Mouse (Mus musculus) neural tube, embryonic 12.5 days (tissue): ENCODE measurements around the gene Imp4. TPM values are rescaled to one million over a fixed set of nuclear protein-coding genes. Genes with fewer than 3 reads are reported as not detected.

Experiments used
- ATAC-seq: fragments of 200-750 bp; cut with Nextera tagmentation; 2 replicates; pipeline ENCODE4 v1.8.0; 2017; ENCODE audit warnings: low read depth, mild to moderate bottlenecking, moderate TSS enrichment, moderate library complexity; ENCODE audit not compliant: low FRiP score
- H3K27ac ChIP-seq: fragments of 300-500 bp; sonication (generic); 2 replicates; pipeline ENCODE4 v1.5.1; 2016
- H3K27me3 ChIP-seq: fragments of 300-500 bp; sonication (generic); replicated peaks from 2 replicates; pipeline ENCODE4 v1.6.1; 2016; ENCODE audit warnings: mild to moderate bottlenecking
- H3K36me3 ChIP-seq: fragments of 300-500 bp; sonication (generic); 2 replicates; pipeline ENCODE4 v1.6.1; 2016; ENCODE audit warnings: mild to moderate bottlenecking
- H3K4me1 ChIP-seq: fragments of 300-500 bp; sonication (generic); 2 replicates; pipeline ENCODE4 v1.6.1; 2016
- H3K4me2 ChIP-seq: fragments of 300-500 bp; sonication (generic); replicated peaks from 2 replicates; pipeline ENCODE4 v1.6.1; 2016; ENCODE audit warnings: mild to moderate bottlenecking
- H3K4me3 ChIP-seq: fragments of 300-500 bp; sonication (generic); 2 replicates; pipeline ENCODE4 v1.5.1; 2016
- H3K9ac ChIP-seq: fragments of 300-500 bp; sonication (generic); 2 replicates; pipeline ENCODE4 v1.6.1; 2016; ENCODE audit warnings: mild to moderate bottlenecking
- H3K9me3 ChIP-seq: fragments of 300-500 bp; sonication (generic); 2 replicates; pipeline ENCODE4 v1.6.1; 2016; ENCODE audit warnings: mild to moderate bottlenecking
- WGBS: fragments of 180-500 bp; shearing (Covaris S2); methylation state at CpG from one replicate; pipeline ENCODE4 v1.1.7; 2016; 5-methylcytosine and 5-hydroxymethylcytosine counted together
- polyA plus RNA-seq: library from polyadenylated mRNA; unstranded; fragments of >200 nt; fragmentation: Nextera tagmentation; extraction: Ambion mirVana; gene quantifications from 2 replicates; pipeline ENCODE4 v1.2.1, GENCODE M21; 2016

Imp4 gene
- polyA plus RNA-seq, result 77.3 and 80.3 TPM in 2 replicates

DNA sequence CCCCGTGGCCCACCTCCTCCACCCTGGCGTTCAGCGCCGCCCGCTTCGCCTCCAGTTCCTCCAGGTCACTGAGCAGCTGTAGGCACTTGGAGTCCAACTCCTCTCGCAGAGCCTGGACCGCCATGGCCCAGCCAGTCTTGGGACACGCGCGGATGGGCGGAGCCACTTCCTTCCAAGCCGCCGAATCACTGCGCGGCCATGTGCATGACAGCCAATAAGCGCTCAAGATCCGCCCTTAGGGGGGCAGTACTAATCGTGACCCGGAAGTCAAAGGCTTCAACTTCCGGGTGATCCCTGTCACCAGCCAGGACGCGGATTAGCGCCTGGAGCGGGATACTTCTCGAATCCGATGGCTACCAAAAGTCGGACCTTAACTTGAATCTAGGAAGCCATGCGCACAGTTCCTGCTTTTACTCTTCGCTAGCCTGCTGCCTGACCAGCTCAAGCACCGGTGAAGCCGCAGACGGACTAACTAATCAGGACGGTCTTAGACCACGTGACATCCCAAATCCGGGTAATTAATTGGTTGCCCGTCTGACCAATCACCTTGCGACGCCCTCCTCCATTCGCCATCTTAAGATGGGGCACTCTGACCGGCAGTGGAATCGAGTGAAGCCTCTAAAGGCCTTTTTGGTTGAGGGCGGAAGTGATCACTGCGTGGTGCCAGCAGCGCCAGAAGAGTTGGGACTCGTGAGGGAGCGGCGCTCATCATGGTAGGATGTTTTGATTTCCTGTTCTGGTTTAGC, at the start of gene Imp4, which contains the start of gene Ccdc115:
TSS of gene Imp4 (plus strand) at position 637 of the 746 bp plus-strand sequence.
TSS of gene Ccdc115 (minus strand) at position 458 of the 746 bp plus-strand sequence.
- WGBS, result under 1% methylated on average over 48 of the region's 48 CpGs
- peak within 1 kb of the TSS; percentile 58 for H3K9ac ChIP-seq
- peaks cover 19% of the 10 kb centered on the region for H3K36me3 ChIP-seq
- H3K4me2 ChIP-seq, result peak within 1 kb of the TSS; percentile 74
- no peaks in the 10 kb centered on the region for H3K9me3 ChIP-seq
- no peaks in the 10 kb centered on the region for H3K27me3 ChIP-seq
- ATAC-seq, result peak; percentile 97
- peak within 1 kb of the TSS; percentile 79 for H3K4me3 ChIP-seq
- peaks cover 12% of the 10 kb centered on the region for H3K4me1 ChIP-seq
- no peak within 1 kb of the TSS for H3K27ac ChIP-seq

DNA sequence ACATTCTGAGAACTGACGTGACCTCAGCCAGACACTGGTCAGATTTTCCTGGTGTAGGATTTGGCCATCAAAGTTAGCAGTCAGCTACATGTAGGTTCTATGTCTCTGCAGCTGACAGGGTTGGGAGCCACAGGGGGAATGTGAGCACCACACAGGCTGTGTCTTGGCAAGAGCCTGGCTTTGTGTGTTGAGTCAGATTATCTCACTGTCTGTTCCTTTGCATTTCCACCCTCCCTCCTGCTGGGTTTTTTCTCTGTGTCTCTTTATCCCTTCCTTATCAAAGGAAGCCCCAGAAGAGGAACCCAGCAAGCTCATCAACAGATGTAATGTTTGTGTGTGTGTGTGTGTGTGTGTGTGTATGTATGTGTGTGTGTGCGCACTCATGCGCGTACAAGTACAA, 43.3 kb upstream of the Imp4 start:
- Histone ChIP-seq H3K36me3 (no peaks in the 10 kb centered on the region), H3K9me3 (no peaks in the 10 kb centered on the region), H3K4me1 (no peaks in the 10 kb centered on the region; the same call in 1 of the 2 replicates), H3K27me3 (no peaks in the 10 kb centered on the region), H3K27ac (no peak overlapping the region), H3K9ac (no peak overlapping the region), H3K4me2 (no peak overlapping the region), H3K4me3 (no peak overlapping the region)
- ATAC-seq, result no peak
- 92% methylated on average over 4 of the region's 4 CpGs for WGBS

DNA sequence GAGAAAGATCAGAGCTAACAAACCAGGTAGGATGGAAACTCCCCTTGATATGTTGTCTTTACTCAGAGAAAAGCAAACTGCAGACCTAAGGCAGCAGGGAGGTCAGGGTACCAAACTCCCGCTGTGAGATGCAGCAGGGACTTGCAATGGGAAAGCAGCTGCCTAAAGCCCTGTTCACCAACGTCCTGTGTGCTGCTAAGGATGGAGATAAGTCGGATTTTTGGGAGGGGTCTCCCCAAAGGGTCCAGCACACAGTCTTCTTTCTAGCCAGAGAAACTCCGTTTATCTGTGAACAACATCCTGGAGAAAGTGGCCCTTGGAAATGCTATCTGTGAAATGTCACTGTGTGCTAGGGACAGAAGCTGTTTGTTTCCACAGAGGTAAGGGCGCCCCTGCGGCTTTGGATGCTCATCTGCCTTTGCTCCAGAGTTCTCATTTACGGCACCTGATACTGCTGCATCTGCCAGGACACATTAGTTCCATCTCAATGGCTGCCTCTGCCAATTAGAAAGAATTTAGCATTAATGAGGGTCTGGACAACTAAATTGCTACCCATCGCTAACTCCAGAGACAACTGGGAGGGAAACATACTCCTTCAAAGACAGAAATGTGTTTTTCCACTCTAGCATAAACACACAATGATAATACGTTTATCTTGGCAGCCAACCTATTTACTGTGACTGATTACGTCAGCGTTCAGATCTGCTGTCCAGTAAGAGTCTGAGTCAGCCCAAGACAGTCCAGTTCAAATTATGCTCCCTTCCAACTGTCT, 40.3 kb upstream of the Imp4 start:
- WGBS, result 43% methylated on average over 11 of the region's 11 CpGs

DNA sequence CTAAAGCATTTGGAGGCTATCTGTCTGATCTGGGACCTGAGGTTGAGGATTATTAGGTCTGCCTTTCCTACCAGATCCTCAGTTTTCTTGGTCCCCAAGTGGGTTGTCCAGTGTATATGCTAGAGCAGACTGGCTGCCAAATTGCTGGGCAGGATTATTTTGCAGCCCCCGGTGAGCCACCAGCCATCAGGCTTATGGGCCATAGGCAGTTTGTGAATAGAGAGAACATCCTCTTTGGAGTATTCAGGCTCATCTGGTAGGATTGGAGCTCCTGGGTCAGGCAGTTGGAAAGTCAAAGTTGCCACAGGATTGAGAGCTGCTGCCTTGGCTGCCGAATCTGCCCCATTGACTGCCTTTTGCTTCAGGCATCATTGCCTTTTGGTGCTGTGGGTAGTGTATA, 11.2 kb upstream of the Imp4 start:
- H3K4me2 ChIP-seq, result no peak overlapping the region
- no peaks in the 10 kb centered on the region for H3K27me3 ChIP-seq
- H3K4me3 ChIP-seq, result no peak overlapping the region
- peaks cover 15% of the 10 kb centered on the region for H3K36me3 ChIP-seq
- WGBS, result 90% methylated on average over 2 of the region's 2 CpGs
- no peak for ATAC-seq
- H3K27ac ChIP-seq, result no peak overlapping the region
- no peaks in the 10 kb centered on the region; the same call in 1 of the 2 replicates for H3K4me1 ChIP-seq
- no peak overlapping the region for H3K9ac ChIP-seq
- peaks cover 31% of the 10 kb centered on the region for H3K9me3 ChIP-seq

More for the DNA sequence above, 40.3 kb upstream of the Imp4 start:
- no peak overlapping the region for H3K9ac ChIP-seq
- H3K36me3 ChIP-seq, result no peaks in the 10 kb centered on the region
- no peaks in the 10 kb centered on the region; the same call in 1 of the 2 replicates for H3K4me1 ChIP-seq
- no peak overlapping the region for H3K4me2 ChIP-seq
- no peak overlapping the region for H3K27ac ChIP-seq
- H3K9me3 ChIP-seq, result no peaks in the 10 kb centered on the region
- H3K27me3 ChIP-seq, result no peaks in the 10 kb centered on the region
- no peak overlapping the region for H3K4me3 ChIP-seq
- peak; percentile 33; the same call in 1 of the 2 replicates for ATAC-seq

DNA sequence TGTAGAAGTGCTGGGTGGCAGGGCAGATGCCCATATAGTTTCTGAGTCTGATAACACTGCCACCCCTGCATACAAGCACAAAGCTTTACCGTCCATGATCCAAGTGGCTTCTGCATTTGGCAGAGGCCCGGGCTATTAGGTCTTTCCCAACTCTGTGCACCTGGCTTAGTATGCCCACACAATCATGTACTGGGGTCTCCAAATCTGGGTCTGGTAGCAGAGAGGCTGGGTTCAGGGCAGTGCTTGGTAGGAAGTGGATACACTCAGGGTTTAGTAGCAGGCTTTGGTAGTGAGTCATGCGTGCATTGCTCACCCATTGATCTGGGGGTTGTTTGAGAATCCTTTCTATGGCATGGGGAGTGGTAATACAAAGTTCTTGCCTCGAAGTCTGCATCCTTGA, 10.4 kb upstream of the Imp4 start:
- Histone ChIP-seq H3K27me3 (no peaks in the 10 kb centered on the region), H3K36me3 (peaks cover 15% of the 10 kb centered on the region)
- 93% methylated on average over 4 of the region's 4 CpGs for WGBS

DNA sequence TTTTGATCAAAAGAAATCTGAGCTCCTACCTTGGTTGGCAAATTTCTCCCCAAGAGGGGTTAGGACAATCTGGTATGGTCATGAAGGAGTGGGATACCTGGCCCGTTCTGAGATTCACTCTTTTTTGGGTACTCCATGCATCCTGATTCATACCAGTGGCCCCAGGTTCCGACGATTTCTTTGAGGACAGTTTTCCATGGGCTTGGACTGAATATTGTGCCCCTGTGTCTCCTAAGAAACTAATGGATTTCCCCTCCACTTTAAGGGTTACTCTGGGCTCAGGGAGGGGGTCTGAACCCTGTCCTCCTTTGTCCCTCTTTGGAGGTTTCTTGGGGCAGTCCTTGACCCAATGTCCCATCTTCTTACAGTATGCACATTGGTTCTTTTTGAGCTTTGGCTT, 8.7 kb upstream of the Imp4 start:
- H3K27ac ChIP-seq, result no peak overlapping the region
- H3K36me3 ChIP-seq, result peaks cover 15% of the 10 kb centered on the region
- H3K27me3 ChIP-seq, result no peaks in the 10 kb centered on the region
- H3K4me2 ChIP-seq, result no peak overlapping the region
- no peak for ATAC-seq
- H3K9ac ChIP-seq, result no peak overlapping the region
- WGBS, result 95% methylated on average over 3 of the region's 3 CpGs
- peaks cover 5% of the 10 kb centered on the region; the same call in 1 of the 2 replicates for H3K4me1 ChIP-seq
- peaks cover 31% of the 10 kb centered on the region for H3K9me3 ChIP-seq
- H3K4me3 ChIP-seq, result no peak overlapping the region

More for the DNA sequence above, 10.4 kb upstream of the Imp4 start:
- Histone ChIP-seq H3K9me3 (peaks cover 31% of the 10 kb centered on the region), H3K4me2 (no peak overlapping the region), H3K9ac (no peak overlapping the region), H3K4me1 (peaks cover 5% of the 10 kb centered on the region; the same call in 1 of the 2 replicates), H3K4me3 (no peak overlapping the region), H3K27ac (no peak overlapping the region)
- no peak for ATAC-seq

DNA sequence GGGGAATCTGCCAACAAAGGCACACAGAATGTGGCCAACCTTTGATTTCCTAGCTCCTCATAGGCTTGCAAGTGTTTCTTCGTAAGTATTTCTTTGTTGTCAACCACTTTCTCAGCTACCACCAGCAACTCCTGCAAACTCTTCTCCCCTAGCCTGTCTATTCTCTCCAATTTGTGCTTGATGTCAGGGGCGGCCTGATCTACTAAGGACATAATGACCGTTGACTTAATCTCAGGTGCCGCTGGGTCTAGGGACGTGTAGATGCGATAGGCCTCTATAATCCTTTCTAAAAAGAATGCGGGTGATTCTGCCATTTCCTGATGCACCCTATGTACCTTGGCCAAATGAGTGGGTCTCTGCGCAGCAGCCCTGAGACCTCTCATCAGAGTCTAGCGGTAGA, 8.2 kb upstream of the Imp4 start:
- H3K9ac ChIP-seq, result no peak overlapping the region
- no peak overlapping the region for H3K27ac ChIP-seq
- no peak overlapping the region for H3K4me2 ChIP-seq
- peaks cover 31% of the 10 kb centered on the region for H3K9me3 ChIP-seq
- peaks cover 5% of the 10 kb centered on the region; the same call in 1 of the 2 replicates for H3K4me1 ChIP-seq
- 97% methylated on average over 9 of the region's 9 CpGs for WGBS
- H3K4me3 ChIP-seq, result no peak overlapping the region
- no peak for ATAC-seq
- peaks cover 15% of the 10 kb centered on the region for H3K36me3 ChIP-seq
- no peaks in the 10 kb centered on the region for H3K27me3 ChIP-seq

DNA sequence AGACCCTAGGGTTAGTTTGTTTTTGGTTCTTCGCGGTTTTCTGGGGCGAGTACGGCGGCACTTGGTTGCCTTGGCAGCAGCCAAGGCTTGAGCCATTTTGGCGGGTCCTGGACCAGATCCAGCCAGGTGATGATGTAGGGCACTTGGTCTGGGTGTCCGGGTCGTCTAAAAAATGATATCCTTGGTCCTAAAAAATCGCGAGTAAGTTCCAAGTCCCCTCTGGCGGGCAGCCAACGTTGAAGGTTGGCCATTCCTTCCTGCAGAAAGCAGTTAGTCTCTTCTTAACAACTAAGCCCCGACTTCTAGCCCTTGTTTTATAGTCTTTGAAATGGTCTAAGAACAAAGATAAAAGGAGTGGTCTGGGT, 7.3 kb upstream of the Imp4 start:
- H3K4me2 ChIP-seq, result peak overlapping the region; percentile 65
- peaks cover 5% of the 10 kb centered on the region; the same call in 1 of the 2 replicates for H3K4me1 ChIP-seq
- ATAC-seq, result no peak
- no peak overlapping the region; the same call in 1 of the 2 replicates for H3K9ac ChIP-seq
- peaks cover 15% of the 10 kb centered on the region for H3K36me3 ChIP-seq
- 31% methylated on average over 13 of the region's 13 CpGs for WGBS
- no peak overlapping the region for H3K27ac ChIP-seq
- peaks cover 27% of the 10 kb centered on the region for H3K9me3 ChIP-seq
- no peaks in the 10 kb centered on the region for H3K27me3 ChIP-seq
- H3K4me3 ChIP-seq, result peak overlapping the region; percentile 38

DNA sequence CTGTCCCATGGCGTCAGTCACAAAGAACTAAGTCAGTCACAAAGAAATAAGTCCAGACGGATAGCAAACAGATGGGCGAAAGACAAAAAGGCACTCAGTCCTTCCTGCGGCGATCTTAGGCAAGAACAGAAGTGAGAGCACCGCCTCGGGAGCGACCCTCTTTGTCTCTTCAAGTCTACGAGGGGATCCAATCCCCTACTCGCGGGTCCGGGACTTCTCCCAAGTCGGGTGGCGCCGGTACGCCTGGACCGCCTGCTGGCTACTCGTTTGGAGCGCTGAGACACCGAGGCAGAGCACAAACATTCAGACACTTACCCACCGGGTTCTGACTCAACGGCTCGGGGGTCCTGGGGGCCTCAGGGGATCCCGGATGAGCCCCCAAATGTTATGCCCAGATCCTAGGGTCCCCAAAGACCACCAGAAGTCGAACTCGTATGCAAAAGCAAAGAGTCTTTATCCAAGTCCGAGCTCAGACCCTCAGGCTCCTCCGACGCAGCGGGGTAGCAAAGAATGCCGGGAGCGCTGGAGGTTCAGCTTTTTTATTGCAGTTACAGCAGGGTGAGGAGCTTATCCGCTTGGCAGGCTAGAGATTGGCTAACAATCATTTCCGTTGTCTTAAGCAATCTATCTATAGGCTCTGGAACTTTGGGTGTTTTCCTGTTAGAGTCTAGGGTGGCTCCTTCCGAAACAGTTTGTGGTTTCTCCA, 6.7 kb upstream of the Imp4 start:
- peak; percentile 54 for ATAC-seq
- peaks cover 5% of the 10 kb centered on the region; the same call in 1 of the 2 replicates for H3K4me1 ChIP-seq
- peak overlapping the region; percentile 54 for H3K9ac ChIP-seq
- H3K36me3 ChIP-seq, result peaks cover 15% of the 10 kb centered on the region
- peak overlapping the region; percentile 38 for H3K4me3 ChIP-seq
- no peaks in the 10 kb centered on the region for H3K27me3 ChIP-seq
- H3K9me3 ChIP-seq, result peaks cover 24% of the 10 kb centered on the region
- peak overlapping the region; percentile 65 for H3K4me2 ChIP-seq
- peak overlapping the region; percentile 38; the same call in 1 of the 2 replicates for H3K27ac ChIP-seq
- WGBS, result 3% methylated on average over 35 of the region's 35 CpGs

DNA sequence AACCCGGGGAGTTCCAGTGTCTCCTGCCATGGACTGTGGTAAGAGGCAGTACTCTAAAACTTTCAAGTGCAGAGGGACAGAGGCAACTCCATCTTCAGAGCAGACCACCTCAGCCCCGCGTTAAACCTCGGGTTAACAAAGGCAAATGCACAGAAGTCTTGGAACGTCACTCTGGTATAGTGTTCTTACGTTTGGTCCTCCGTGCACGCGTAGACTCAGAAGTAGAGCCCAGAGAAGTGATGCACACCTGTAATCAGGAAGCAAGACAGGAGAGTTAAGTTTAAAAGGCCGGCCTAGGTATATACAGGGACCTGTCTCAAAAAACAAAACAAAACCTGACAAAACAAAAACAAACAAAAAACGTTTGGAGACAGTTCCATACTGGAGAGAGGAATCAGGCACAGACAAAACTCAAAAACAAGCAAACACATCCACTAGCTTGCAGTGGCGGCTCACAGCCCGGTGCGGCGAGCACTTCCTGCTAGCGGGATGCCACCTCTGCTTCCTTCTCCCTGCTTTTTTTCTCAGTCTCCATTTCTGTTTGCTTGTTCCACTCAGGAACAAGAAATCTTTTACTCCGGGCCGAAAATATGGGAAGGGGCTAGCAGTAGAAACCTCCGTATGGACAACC, 5.6 kb upstream of the Imp4 start:
- Histone ChIP-seq H3K4me1 (peaks cover 10% of the 10 kb centered on the region), H3K4me2 (peak overlapping the region; percentile 53), H3K9ac (peak overlapping the region; percentile 26; the same call in 1 of the 2 replicates), H3K27me3 (no peaks in the 10 kb centered on the region), H3K4me3 (peak overlapping the region; percentile 50), H3K27ac (no peak overlapping the region), H3K36me3 (peaks cover 15% of the 10 kb centered on the region), H3K9me3 (peaks cover 24% of the 10 kb centered on the region)
- ATAC-seq, result no peak
- 14% methylated on average over 19 of the region's 19 CpGs for WGBS

DNA sequence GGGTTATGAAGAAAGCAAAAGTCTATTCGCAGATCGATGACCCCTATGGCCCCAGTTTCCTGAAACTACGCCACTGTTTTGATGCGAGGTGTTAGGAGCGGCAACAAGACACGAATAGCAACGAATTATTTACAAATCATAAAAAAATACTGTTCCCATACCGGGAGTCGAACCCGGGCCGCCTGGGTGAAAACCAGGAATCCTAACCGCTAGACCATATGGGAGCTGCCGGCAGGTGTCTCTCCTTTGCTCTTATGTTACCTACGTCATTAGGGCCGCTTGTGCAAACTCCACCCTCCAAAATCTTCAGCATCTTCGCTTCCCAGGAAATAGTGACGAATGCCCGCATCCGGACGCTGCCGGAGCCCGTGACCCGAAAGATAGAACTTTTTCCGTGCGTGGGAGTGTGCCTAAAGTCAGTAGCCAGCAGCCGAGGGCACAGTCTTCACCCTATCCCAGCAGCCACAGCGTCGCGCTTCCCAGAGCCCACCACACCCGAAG, 4.9 kb upstream of the Imp4 start:
- 0 out of 2 replicates have a peak, but pooled peaks have one; percentile 7 for ATAC-seq
- WGBS, result under 1% methylated on average over 30 of the region's 30 CpGs

More for the DNA sequence above, 4.9 kb upstream of the Imp4 start:
- Histone ChIP-seq H3K36me3 (peaks cover 15% of the 10 kb centered on the region), H3K27ac (no peak overlapping the region), H3K27me3 (no peaks in the 10 kb centered on the region), H3K9ac (peak overlapping the region; percentile 67), H3K4me2 (peak overlapping the region; percentile 53), H3K9me3 (peaks cover 21% of the 10 kb centered on the region), H3K4me3 (peak overlapping the region; percentile 50), H3K4me1 (peaks cover 10% of the 10 kb centered on the region)
